Mouse (Mus musculus): ENCODE measurements at regions not wholly inside any gene's neighbourhood (a gene's known extent, or its start where the extent isn't known, plus 50 kb on each side); places are given as distances from the start of the nearest gene placed in this dataset.

GRCm38 (mm10) chr4:39928491-39928890 lies 214.4 kb upstream of the Aco1 start:
- no peak for TF ChIP-seq TAL1 (conservative IDR thresholded peaks at IDR 0.05; ENCODE audit: low read depth, low read length)
- TF ChIP-seq GATA1 (IDR thresholded peaks at IDR 0.05; ENCODE audit: borderline replicate concordance, low read length) = no peak

All from G1E (cell line).